Mouse (Mus musculus) c-Kit-positive CD71-negative TER-119-negative erythroid progenitor cells, embryonic 14.5 days (primary cell): ENCODE data around the gene Ruvbl2.

Experiments used
- DNase-seq: peaks from one replicate; pipeline ENCODE4 v3.0.0-alpha.2; 2013; ENCODE audit warnings: low read depth

The Ruvbl2 gene

GRCm38 (mm10) chr7:45461326-45461725, 23.4 kb upstream of the Ruvbl2 start:
- DNase-seq, result no peak

GRCm38 (mm10) chr7:45460860-45461314, 23.0 kb upstream of the Ruvbl2 start:
- peak; percentile 62 for DNase-seq

GRCm38 (mm10) chr7:45460377-45460776, 22.5 kb upstream of the Ruvbl2 start:
- no peak for DNase-seq

GRCm38 (mm10) chr7:45459564-45460140, 21.8 kb upstream of the Ruvbl2 start, which contains the start of gene Ftl1:
Gene Ftl1 (minus strand): TSS chr7:45459884.
- peak; percentile 96 for DNase-seq

GRCm38 (mm10) chr7:45458748-45459563, 21.1 kb upstream of the Ruvbl2 start:
- DNase-seq, result no peak

GRCm38 (mm10) chr7:45457204-45458060, 19.5 kb upstream of the Ruvbl2 start:
- DNase-seq, result no peak

GRCm38 (mm10) chr7:45456721-45457203, 18.9 kb upstream of the Ruvbl2 start:
- DNase-seq, result no peak

- no peak for DNase-seq
Measured at GRCm38 (mm10) chr7:45455932-45456696, 18.2 kb upstream of the Ruvbl2 start.

GRCm38 (mm10) chr7:45454971-45455370, 17.1 kb upstream of the Ruvbl2 start:
- no peak for DNase-seq

GRCm38 (mm10) chr7:45451344-45451982, 13.6 kb upstream of the Ruvbl2 start:
- DNase-seq, result peak; percentile 83

GRCm38 (mm10) chr7:45449974-45450373, 12.1 kb upstream of the Ruvbl2 start:
- DNase-seq, result no peak

GRCm38 (mm10) chr7:45447325-45447990, 9.6 kb upstream of the Ruvbl2 start:
- DNase-seq, result no peak

- DNase-seq, result no peak
Measured at GRCm38 (mm10) chr7:45446589-45446988, 8.7 kb upstream of the Ruvbl2 start.

- no peak for DNase-seq
Measured at GRCm38 (mm10) chr7:45443526-45444420, 5.9 kb upstream of the Ruvbl2 start.

- DNase-seq, result no peak
Measured at GRCm38 (mm10) chr7:45437046-45437445, 850 bp downstream of the Ruvbl2 start.

- DNase-seq, result no peak
Measured at GRCm38 (mm10) chr7:45436444-45436843, 1.5 kb downstream of the Ruvbl2 start.

- DNase-seq, result no peak
Measured at GRCm38 (mm10) chr7:45435038-45435437, 2.9 kb downstream of the Ruvbl2 start.

- DNase-seq, result peak; percentile 99
Measured at GRCm38 (mm10) chr7:45434203-45435015, 3.5 kb downstream of the Ruvbl2 start, which contains the start of gene Gys1. Gene Gys1 (plus strand): TSS chr7:45434844.
